Mouse (Mus musculus) midbrain, embryonic 10.5 days (tissue): Measurements from ENCODE around the gene Olfr63. TPM values are rescaled to one million over a fixed set of nuclear protein-coding genes. Genes with fewer than 3 reads are reported as not detected.
"Not testable (repeated sequence)": the region's sequence is repeated elsewhere in the genome, so short reads cannot be mapped to it uniquely, and the experiment has no call there.

Source experiments
- DNase-seq: peaks from one replicate; pipeline ENCODE4 v3.0.0-alpha.2; 2017; ENCODE audit warnings: low spot score
- H3K27ac ChIP-seq: fragments of 300-500 bp; sonication (generic); replicated peaks from 2 replicates; pipeline ENCODE4 v1.5.1; 2016; ENCODE audit warnings: mild to moderate bottlenecking
- H3K27me3 ChIP-seq: fragments of 300-500 bp; sonication (generic); 2 replicates; pipeline ENCODE4 v1.6.1; 2016; ENCODE audit warnings: low read depth, mild to moderate bottlenecking; ENCODE audit not compliant: poor library complexity, severe bottlenecking
- H3K36me3 ChIP-seq: fragments of 300-500 bp; sonication (generic); 2 replicates; pipeline ENCODE4 v1.6.1; 2016; ENCODE audit warnings: mild to moderate bottlenecking, moderate library complexity
- H3K4me1 ChIP-seq: fragments of 300-500 bp; sonication (generic); 2 replicates; pipeline ENCODE4 v1.6.1; 2016
- H3K4me3 ChIP-seq: fragments of 300-500 bp; sonication (generic); 2 replicates; pipeline ENCODE4 v1.5.1; 2016; ENCODE audit warnings: mild to moderate bottlenecking, moderate library complexity
- H3K9me3 ChIP-seq: fragments of 300-500 bp; sonication (generic); replicated peaks from 2 replicates; pipeline ENCODE4 v1.6.1; 2016; ENCODE audit warnings: mild to moderate bottlenecking
- WGBS: fragments of 180-500 bp; shearing (Covaris S2); methylation state at CpG from one replicate; pipeline ENCODE4 v1.1.7; 2016; 5-methylcytosine and 5-hydroxymethylcytosine counted together
- polyA plus RNA-seq: library from polyadenylated mRNA; unstranded; fragments of >200 nt; fragmentation: Nextera tagmentation; extraction: Ambion mirVana; gene quantifications from 2 replicates; pipeline ENCODE4 v1.2.1, GENCODE M21; 2016

The Olfr63 gene
- 0.04 and 0.06 TPM in 2 replicates for polyA plus RNA-seq

DNA sequence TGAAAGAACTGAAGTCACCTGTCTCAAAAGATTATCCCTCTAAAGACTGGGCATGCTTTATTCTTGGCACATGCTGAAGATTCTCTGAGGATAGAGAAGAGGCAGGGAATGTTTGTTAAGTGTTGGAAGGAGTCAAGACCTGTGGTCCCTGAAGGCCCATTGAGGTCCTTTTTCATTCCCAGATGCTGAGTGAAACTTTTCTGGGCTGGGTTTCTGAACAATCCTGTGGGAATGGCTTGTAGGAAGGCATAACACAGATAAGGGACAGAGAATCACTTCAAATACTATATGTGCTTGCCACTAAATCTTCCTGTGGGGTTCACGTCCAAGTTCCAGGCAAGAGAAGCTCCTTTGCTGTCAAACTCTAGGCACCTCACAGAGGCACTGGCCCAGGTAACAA is at the start of gene Olfr63:
Gene Olfr63 (plus strand): TSS at position 301 of the 400 bp plus-strand sequence.
- WGBS, result 77% methylated on average over 1 of the region's 1 CpGs
- no peak for DNase-seq
- Histone ChIP-seq H3K36me3 (no peaks in the 10 kb centered on the region), H3K4me1 (no peaks in the 10 kb centered on the region), H3K4me3 (no peak within 1 kb of the TSS), H3K27ac (no peak within 1 kb of the TSS), H3K9me3 (no peaks in the 10 kb centered on the region), H3K27me3 (no peaks in the 10 kb centered on the region)

GRCm38 (mm10) chr17:33221590-33221989 is 42.9 kb upstream of the Olfr63 start, which contains the start of gene Olfr1564:
Olfr1564 (minus strand) TSS chr17:33221690.
- no peak within 1 kb of the TSS for H3K27ac ChIP-seq
- no peaks in the 10 kb centered on the region for H3K4me1 ChIP-seq
- DNase-seq, result no peak
- peaks cover 20% of the 10 kb centered on the region for H3K9me3 ChIP-seq
- H3K4me3 ChIP-seq, result no peak within 1 kb of the TSS
- 87% methylated on average over 2 of the region's 2 CpGs for whole genome bisulfite sequencing
- H3K36me3 ChIP-seq, result no peaks in the 10 kb centered on the region
- no peaks in the 10 kb centered on the region for H3K27me3 ChIP-seq

- H3K27ac ChIP-seq, result not testable (repeated sequence)
- 90% methylated on average over 1 of the region's 1 CpGs for WGBS
Observed at GRCm38 (mm10) chr17:33236646-33237045, 27.8 kb upstream of the Olfr63 start.

GRCm38 (mm10) chr17:33254530-33255318 is 9.8 kb upstream of the Olfr63 start, which contains the start of gene Zfp955a:
Zfp955a (minus strand) TSS chr17:33255145.
- not testable (repeated sequence) for H3K36me3 ChIP-seq, DNase-seq, H3K9me3 ChIP-seq, H3K4me1 ChIP-seq, H3K27ac ChIP-seq, H3K27me3 ChIP-seq, H3K4me3 ChIP-seq
- WGBS, result 36% methylated on average over 1 of the region's 34 CpGs

More at GRCm38 (mm10) chr17:33236646-33237045, 27.8 kb upstream of the Olfr63 start:
- H3K36me3 ChIP-seq, result peaks cover 30% of the 10 kb centered on the region
- not testable (repeated sequence) for H3K4me3 ChIP-seq, DNase-seq, H3K27me3 ChIP-seq, H3K4me1 ChIP-seq
- H3K9me3 ChIP-seq, result peaks cover 27% of the 10 kb centered on the region

DNA sequence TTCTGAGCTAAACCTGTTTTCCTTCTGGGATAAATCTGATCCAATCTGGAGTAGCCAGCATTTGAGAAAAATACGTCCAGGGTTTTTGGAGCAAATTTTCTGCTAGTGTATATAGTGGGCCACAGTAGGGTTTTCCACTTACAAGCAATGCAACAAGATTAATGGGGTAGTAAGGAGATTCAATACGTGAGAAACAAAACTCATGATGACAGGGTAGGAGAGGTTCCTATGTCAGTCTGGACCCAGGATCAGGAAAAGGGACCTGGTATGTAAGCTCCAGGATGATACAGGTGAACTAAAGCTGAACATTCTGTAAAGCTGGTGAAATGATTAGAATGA is 9.2 kb upstream of the Olfr63 start:
- H3K27me3 ChIP-seq, H3K9me3 ChIP-seq, H3K27ac ChIP-seq, H3K4me1 ChIP-seq, DNase-seq, H3K36me3 ChIP-seq, H3K4me3 ChIP-seq: not testable (repeated sequence)
- WGBS, result no CpG with 5 or more reads among the region's 2 CpGs

GRCm38 (mm10) chr17:33268907-33269306 is 4.4 kb downstream of the Olfr63 start:
- DNase-seq, result no peak
- Histone ChIP-seq H3K9me3 (peaks cover 10% of the 10 kb centered on the region), H3K27ac (no peak overlapping the region), H3K27me3 (no peaks in the 10 kb centered on the region), H3K4me1 (no peaks in the 10 kb centered on the region), H3K36me3 (no peaks in the 10 kb centered on the region), H3K4me3 (no peak overlapping the region)
- WGBS, result 88% methylated on average over 9 of the region's 9 CpGs

DNA sequence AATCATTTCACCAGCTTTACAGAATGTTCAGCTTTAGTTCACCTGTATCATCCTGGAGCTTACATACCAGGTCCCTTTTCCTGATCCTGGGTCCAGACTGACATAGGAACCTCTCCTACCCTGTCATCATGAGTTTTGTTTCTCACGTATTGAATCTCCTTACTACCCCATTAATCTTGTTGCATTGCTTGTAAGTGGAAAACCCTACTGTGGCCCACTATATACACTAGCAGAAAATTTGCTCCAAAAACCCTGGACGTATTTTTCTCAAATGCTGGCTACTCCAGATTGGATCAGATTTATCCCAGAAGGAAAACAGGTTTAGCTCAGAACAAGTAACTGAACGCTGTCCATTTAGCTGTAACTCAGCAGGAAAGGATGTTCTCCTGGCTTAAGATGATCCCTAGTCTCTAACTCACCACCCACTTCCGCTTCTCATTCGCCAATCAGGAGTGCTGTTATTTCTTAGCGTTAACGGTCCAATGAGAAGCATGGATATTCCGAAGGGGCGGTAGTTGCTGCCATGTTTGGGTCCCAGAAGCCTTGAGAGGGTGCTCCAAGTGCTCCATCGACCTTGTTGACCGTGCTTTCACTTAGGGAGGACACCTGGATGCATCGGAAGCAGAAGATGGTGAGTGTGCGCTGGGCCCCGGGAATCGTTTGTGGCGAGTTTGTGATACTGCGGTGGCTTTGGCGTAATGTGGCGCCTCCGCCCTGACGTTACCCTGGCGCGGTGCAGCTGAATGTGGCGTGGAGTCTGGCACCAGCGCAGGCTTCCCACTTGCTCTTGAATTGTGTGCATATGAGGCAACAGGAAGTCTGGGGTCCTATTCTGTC is 24.8 kb downstream of the Olfr63 start, which contains the start of gene Zfp955b:
Gene Zfp955b (plus strand): TSS at position 506 of the 837 bp plus-strand sequence.
- H3K27me3 ChIP-seq, H3K36me3 ChIP-seq, H3K4me1 ChIP-seq, H3K9me3 ChIP-seq, H3K27ac ChIP-seq, DNase-seq, H3K4me3 ChIP-seq: not testable (repeated sequence)
- no CpG with 5 or more reads among the region's 25 CpGs for WGBS

GRCm38 (mm10) chr17:33289876-33290149 is 25.3 kb downstream of the Olfr63 start:
- not testable (repeated sequence) for H3K4me1 ChIP-seq, H3K36me3 ChIP-seq, H3K4me3 ChIP-seq, H3K27me3 ChIP-seq, H3K9me3 ChIP-seq, H3K27ac ChIP-seq, DNase-seq
- WGBS, result no CpG with 5 or more reads among the region's 9 CpGs

Other genes starting within 250 kb of the Olfr63 start
- 16.8 and 18.5 TPM in 2 replicates for gene Zfp763, start 231.3 kb upstream of the Olfr63 start, polyA plus RNA-seq
- gene 4921501E09Rik, start 196.6 kb upstream of the Olfr63 start, polyA plus RNA-seq, result not detected in 2 replicates
- gene Zfp563, start 175.4 kb upstream of the Olfr63 start, polyA plus RNA-seq, result 6.6 and 8.1 TPM in 2 replicates
- gene Morc2b, start 125.0 kb upstream of the Olfr63 start, polyA plus RNA-seq, result 0.06 TPM in 1 of 2 replicates, not detected in the other
- gene Olfr55, start 96.2 kb upstream of the Olfr63 start, polyA plus RNA-seq, result not detected in 2 replicates
- gene Olfr239, start 73.4 kb upstream of the Olfr63 start, polyA plus RNA-seq, result not detected in 2 replicates
- gene Olfr1564, start 43.0 kb upstream of the Olfr63 start, polyA plus RNA-seq, result not detected in 2 replicates
- 16.4 and 17.5 TPM in 2 replicates for gene Zfp955a, start 9.5 kb upstream of the Olfr63 start, polyA plus RNA-seq
- gene Zfp955b, start 24.9 kb downstream of the Olfr63 start, polyA plus RNA-seq, result 9.6 and 12.3 TPM in 2 replicates
- 9.9 and 13.1 TPM in 2 replicates for gene Zfp81, start 94.2 kb downstream of the Olfr63 start, polyA plus RNA-seq
- gene Zfp101, start 130.0 kb downstream of the Olfr63 start, polyA plus RNA-seq, result 16.8 and 18.0 TPM in 2 replicates
- not detected in 2 replicates for gene Actl9, start 168.2 kb downstream of the Olfr63 start, polyA plus RNA-seq